Mouse (Mus musculus) cerebellum, adult 2 months (tissue): ENCODE measurements around the gene Cox7a2l. TPM values are rescaled to one million over a fixed set of nuclear protein-coding genes. Genes with fewer than 3 reads are reported as not detected.

Source experiments
- DNase-seq, 2 experiments: peaks; one replicate each; pipeline ENCODE4 v3.0.0; 2021
- H3K27ac ChIP-seq: fragments of 200-500 bp; 2 replicates; pipeline ENCODE4 v1.5.1; 2012; ENCODE audit warnings: low read length, control low read depth, inconsistent platforms; ENCODE audit not compliant: insufficient read depth
- H3K27me3 ChIP-seq: fragments of 200-500 bp; 2 replicates; pipeline ENCODE4 v1.6.1; 2012; ENCODE audit warnings: inconsistent platforms, mild to moderate bottlenecking, low read length, moderate library complexity; ENCODE audit not compliant: control insufficient read depth, insufficient read depth
- H3K4me1 ChIP-seq: fragments of 200-500 bp; 2 replicates; pipeline ENCODE4 v1.6.1; 2011; ENCODE audit warnings: low read length; ENCODE audit not compliant: control insufficient read depth, insufficient read depth
- H3K4me3 ChIP-seq: fragments of 200-500 bp; replicated peaks from 2 replicates; pipeline ENCODE3; 2011; ENCODE audit warnings: mild to moderate bottlenecking, low read depth, low read length, control low read depth; ENCODE audit not compliant: insufficient read depth
- CTCF ChIP-seq: fragments of 200-500 bp; IDR thresholded peaks from 2 replicates; pipeline ENCODE4 v1.5.1; 2011; ENCODE audit warnings: low read depth, mild to moderate bottlenecking, control low read depth, low read length, moderate library complexity, borderline replicate concordance; ENCODE audit not compliant: insufficient read depth
- POLR2A ChIP-seq: fragments of 200-500 bp; IDR thresholded peaks from 2 replicates; pipeline ENCODE4 v1.6.1; 2011; ENCODE audit warnings: low read length, control low read depth, borderline replicate concordance; ENCODE audit not compliant: insufficient read depth
- WGBS: fragments of 180-500 bp; shearing (Covaris S2); methylation state at CpG from one replicate; pipeline ENCODE4 v1.1.7; 2018; 5-methylcytosine and 5-hydroxymethylcytosine counted together
- polyA plus RNA-seq: library from polyadenylated mRNA; depleted of rRNA; stranded (reverse); fragments of >200 nt; gene quantifications from 2 replicates; pipeline ENCODE4 v1.2.3, GENCODE M21; 2012; rRNA removed

Cox7a2l gene
- 254 and 280 TPM in 2 replicates for polyA plus RNA-seq

- WGBS = 79% methylated on average over 8 of the region's 8 CpGs
- peaks cover 3% of the 10 kb centered on the region; the same call in 1 of the 2 replicates for H3K4me1 ChIP-seq
- DNase-seq = no peak
- TF ChIP-seq CTCF (no peak), POLR2A (no peak)
- H3K27ac ChIP-seq = no peak within 1 kb of the TSS
- no peak within 1 kb of the TSS for H3K4me3 ChIP-seq
- H3K27me3 ChIP-seq = no peaks in the 10 kb centered on the region
Observed at GRCm38 (mm10) chr17:83517280-83518015, at the start of gene Cox7a2l. Gene Cox7a2l, minus strand, starts transcription at chr17:83517330.

DNA sequence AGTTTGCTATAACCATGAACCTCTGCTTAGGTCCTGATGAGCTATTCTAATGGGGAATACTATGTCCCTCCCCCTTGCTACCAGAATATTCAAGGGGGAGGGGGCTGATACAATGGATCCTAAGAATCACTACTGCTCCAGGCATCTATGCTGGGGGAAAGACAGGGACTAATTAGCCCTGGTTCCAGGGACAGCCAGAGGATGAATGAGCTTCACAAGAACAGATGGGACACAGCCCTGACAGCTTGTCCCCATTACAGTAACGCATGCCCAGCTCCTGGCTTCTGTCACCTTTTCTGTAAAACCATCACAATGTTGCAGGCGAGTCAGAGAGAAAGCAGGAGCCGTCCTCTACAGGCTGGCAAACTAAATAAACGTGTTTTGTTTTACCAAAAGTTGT lies 48.4 kb upstream of the Cox7a2l start:
- 7% methylated on average over 4 of the region's 4 CpGs for WGBS
- TF ChIP-seq CTCF (no peak), POLR2A (no peak)
- no peak overlapping the region for H3K27ac ChIP-seq
- peaks cover 9% of the 10 kb centered on the region for H3K4me1 ChIP-seq
- DNase-seq = peak; percentile 33 to 54
- no peaks in the 10 kb centered on the region for H3K27me3 ChIP-seq
- no peak overlapping the region for H3K4me3 ChIP-seq

DNA sequence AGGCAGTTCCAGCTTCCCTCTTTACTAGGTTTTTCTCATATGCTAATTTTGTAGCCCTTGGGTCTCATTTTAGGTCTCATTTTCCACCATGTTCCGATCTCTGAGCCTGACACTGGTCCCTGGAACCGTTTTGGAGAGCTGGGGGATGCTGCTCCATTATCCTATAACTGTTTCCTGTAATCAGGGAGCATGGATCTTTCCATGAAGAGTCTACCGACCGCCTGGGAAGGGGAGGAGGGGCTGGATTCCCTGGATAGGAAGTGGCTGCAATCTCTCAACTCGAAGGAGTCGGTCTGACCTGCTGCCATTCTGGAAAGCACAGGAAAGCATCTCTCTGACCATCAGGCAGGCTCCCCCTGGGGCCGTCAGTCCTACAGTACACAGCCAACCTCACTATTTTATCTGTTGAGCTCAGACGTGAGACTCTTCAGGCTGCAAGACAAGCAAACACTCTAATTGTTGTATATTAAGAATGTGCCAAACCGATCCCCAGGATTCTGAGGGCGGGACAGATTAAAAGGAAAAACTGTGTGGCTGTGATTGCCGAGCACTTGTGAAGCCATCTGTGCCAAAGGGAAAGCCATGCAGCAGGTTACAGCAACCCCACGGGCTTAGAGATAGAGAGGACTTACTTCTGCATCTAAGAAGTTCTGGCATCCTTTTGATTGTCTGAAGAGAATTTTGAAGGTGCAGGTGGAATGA lies 47.1 kb upstream of the Cox7a2l start:
- Histone ChIP-seq H3K4me3 (no peak overlapping the region), H3K4me1 (peaks cover 9% of the 10 kb centered on the region), H3K27me3 (no peaks in the 10 kb centered on the region), H3K27ac (no peak overlapping the region)
- 25% methylated on average over 12 of the region's 12 CpGs for WGBS
- DNase-seq = peak; percentile 26 to 27
- TF ChIP-seq CTCF (no peak), POLR2A (no peak)

DNA sequence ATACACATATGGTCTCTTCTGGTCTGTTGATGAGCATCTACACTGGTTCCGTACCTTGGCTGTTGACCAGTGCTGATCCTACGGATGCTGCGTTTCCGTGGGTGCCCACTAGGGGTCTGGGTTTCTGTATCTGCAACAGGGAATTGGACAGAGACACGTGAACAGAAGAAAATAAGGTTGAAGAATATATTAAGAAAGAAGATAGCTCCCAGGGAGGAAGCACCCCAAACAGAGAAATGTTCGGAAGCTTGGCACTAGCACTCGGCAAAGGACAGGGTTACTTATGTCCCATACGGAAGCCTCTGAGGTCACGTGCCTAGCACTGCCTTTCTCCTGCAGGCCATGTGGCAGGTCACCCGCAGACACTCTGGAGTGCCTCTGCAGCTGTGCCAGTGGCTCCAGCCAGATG lies 46.6 kb upstream of the Cox7a2l start:
- no peak overlapping the region for H3K4me3 ChIP-seq
- no peaks in the 10 kb centered on the region for H3K27me3 ChIP-seq
- DNase-seq = peak; percentile 43 to 60
- no peak overlapping the region for H3K27ac ChIP-seq
- TF ChIP-seq POLR2A (no peak), CTCF (peak; percentile 35; the same call in 1 of the 2 replicates)
- 38% methylated on average over 10 of the region's 10 CpGs for WGBS
- peaks cover 9% of the 10 kb centered on the region for H3K4me1 ChIP-seq

DNA sequence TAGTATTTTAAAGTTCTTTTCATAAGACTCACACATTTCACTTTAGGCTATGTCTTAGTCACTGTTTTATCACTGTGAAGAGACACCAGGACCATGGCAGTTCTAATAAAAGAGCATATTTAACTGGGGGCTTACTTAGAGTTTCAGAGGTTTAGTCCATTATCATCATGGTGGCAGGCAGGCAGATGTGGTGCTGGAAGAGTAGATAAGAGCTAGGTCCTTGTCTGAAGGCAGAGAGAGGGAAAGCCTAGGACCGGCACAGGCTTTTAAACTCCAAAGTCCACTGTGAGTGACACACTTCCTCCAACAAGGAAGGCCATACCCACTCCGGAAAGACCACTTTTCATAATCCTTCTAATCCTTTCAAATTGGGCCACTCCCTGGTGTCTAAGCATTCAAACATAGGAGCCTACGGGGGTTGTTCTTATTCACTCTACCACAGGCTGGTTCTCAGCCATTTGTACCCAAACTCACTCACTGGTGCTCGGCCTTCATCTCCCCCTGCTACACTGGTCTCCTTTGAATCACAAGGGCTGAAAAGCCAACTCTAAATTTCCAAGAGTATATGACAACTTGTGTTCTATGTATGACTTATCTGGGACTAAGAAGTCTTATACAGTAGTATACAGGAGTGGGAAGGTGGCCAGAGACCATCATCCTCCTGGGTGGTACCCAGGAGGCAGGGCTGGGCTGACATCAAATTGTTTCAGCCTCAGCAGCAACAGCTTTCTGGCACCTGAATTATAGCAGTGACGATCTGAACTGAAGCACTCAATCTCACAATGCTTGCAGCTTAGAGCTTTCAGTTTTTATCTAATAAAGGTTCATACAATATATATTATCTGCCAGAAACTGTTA lies 45.3 kb upstream of the Cox7a2l start:
- no peak for TF ChIP-seq CTCF
- TF ChIP-seq POLR2A = no peak
- 88% methylated on average over 5 of the region's 5 CpGs for WGBS
- no peak overlapping the region for H3K4me3 ChIP-seq
- no peak for DNase-seq
- H3K4me1 ChIP-seq = peaks cover 9% of the 10 kb centered on the region
- no peaks in the 10 kb centered on the region for H3K27me3 ChIP-seq
- no peak overlapping the region for H3K27ac ChIP-seq

- no peak overlapping the region for H3K27ac ChIP-seq
- no peak for DNase-seq
- WGBS = 69% methylated on average over 8 of the region's 8 CpGs
- H3K27me3 ChIP-seq = no peaks in the 10 kb centered on the region
- no peak overlapping the region for H3K4me3 ChIP-seq
- TF ChIP-seq POLR2A (no peak), CTCF (no peak)
- H3K4me1 ChIP-seq = peaks cover under 1% of the 10 kb centered on the region; the same call in 1 of the 2 replicates
Observed at GRCm38 (mm10) chr17:83559081-83559480, 42.0 kb upstream of the Cox7a2l start.

DNA sequence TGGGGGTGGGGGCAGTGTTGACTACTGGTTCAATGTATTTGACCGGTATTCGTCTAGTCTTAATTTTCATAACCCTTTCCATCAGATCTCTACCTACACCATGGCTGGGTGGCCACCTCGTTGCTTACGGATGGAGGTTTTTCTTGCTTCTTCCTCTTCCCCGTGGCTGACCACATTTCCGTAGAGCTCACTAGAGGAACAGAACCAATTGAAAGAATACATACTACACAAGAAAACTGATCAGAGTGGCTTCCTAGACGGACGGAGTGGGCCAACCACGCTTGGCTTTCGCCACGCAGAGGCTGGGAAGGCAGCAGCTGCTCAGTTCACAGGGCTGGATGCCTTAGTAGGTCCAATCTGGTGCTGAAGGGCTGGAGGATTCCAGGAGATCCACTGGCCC lies 38.7 kb upstream of the Cox7a2l start:
- no peaks in the 10 kb centered on the region for H3K27me3 ChIP-seq
- no peak overlapping the region for H3K27ac ChIP-seq
- no peaks in the 10 kb centered on the region for H3K4me1 ChIP-seq
- H3K4me3 ChIP-seq = no peak overlapping the region
- 94% methylated on average over 11 of the region's 11 CpGs for WGBS
- no peak for DNase-seq
- TF ChIP-seq POLR2A (no peak), CTCF (no peak)

GRCm38 (mm10) chr17:83554997-83555396 lies 37.9 kb upstream of the Cox7a2l start:
- Histone ChIP-seq H3K4me1 (no peaks in the 10 kb centered on the region), H3K27me3 (no peaks in the 10 kb centered on the region), H3K27ac (no peak overlapping the region), H3K4me3 (no peak overlapping the region)
- no peak for DNase-seq
- TF ChIP-seq POLR2A (no peak), CTCF (no peak)
- WGBS = 90% methylated on average over 7 of the region's 7 CpGs
